Mouse (Mus musculus) olfactory bulb, adult 2 months (tissue): ENCODE measurements at regions not wholly inside any gene's neighbourhood (a gene's known extent, or its start where the extent isn't known, plus 50 kb on each side); places are given as distances from the start of the nearest gene placed in this dataset.

Source experiments
- H3K27ac ChIP-seq: fragments of 200-500 bp; 2 replicates; pipeline ENCODE4 v1.5.1; 2012; ENCODE audit warnings: low read depth, low read length; ENCODE audit not compliant: insufficient read depth
- H3K4me1 ChIP-seq: fragments of 200-500 bp; 2 replicates; pipeline ENCODE4 v1.6.1; 2012; ENCODE audit warnings: low read length; ENCODE audit not compliant: control insufficient read depth, insufficient read depth
- H3K4me3 ChIP-seq: fragments of 200-500 bp; 2 replicates; pipeline ENCODE4 v1.5.1; 2012; ENCODE audit warnings: mild to moderate bottlenecking, low read depth, low read length, moderate library complexity; ENCODE audit not compliant: insufficient read depth
- CTCF ChIP-seq: fragments of 200-500 bp; IDR thresholded peaks from 2 replicates; pipeline ENCODE4 v1.5.1; 2012; ENCODE audit warnings: low read depth, mild to moderate bottlenecking, low read length, moderate library complexity; ENCODE audit not compliant: insufficient read depth
- POLR2A ChIP-seq: fragments of 200-500 bp; IDR thresholded peaks from 2 replicates; pipeline ENCODE4 v1.6.1; 2012; ENCODE audit warnings: mild to moderate bottlenecking, low read depth, low read length, moderate library complexity; ENCODE audit not compliant: insufficient read depth
- WGBS: fragments of 180-500 bp; shearing (Covaris S2); methylation state at CpG from one replicate; pipeline ENCODE4 v1.1.7; 2018; 5-methylcytosine and 5-hydroxymethylcytosine counted together

- Histone ChIP-seq H3K4me3 (no peak overlapping the region), H3K4me1 (peaks cover 2% of the 10 kb centered on the region; the same call in 1 of the 2 replicates)
- WGBS, result 82% methylated on average over 5 of the region's 5 CpGs
Measured at GRCm38 (mm10) chr14:72864130-72864529, 154.3 kb upstream of the Fndc3a start.

GRCm38 (mm10) chr14:72862806-72863526 is 153.2 kb upstream of the Fndc3a start:
- no peaks in the 10 kb centered on the region for H3K4me1 ChIP-seq
- TF ChIP-seq CTCF (no peak), POLR2A (no peak)
- H3K27ac ChIP-seq, result no peak overlapping the region
- 76% methylated on average over 7 of the region's 7 CpGs for WGBS
- H3K4me3 ChIP-seq, result no peak overlapping the region

More at GRCm38 (mm10) chr14:72864130-72864529, 154.3 kb upstream of the Fndc3a start:
- H3K27ac ChIP-seq, result no peak overlapping the region
- TF ChIP-seq POLR2A (no peak), CTCF (no peak)

- WGBS, result 86% methylated on average over 1 of the region's 1 CpGs
- TF ChIP-seq POLR2A (no peak), CTCF (no peak)
- H3K4me1 ChIP-seq, result no peaks in the 10 kb centered on the region
- no peak overlapping the region for H3K4me3 ChIP-seq
- no peak overlapping the region for H3K27ac ChIP-seq
Measured at GRCm38 (mm10) chr14:72854226-72854625, 144.4 kb upstream of the Fndc3a start.

- Histone ChIP-seq H3K4me3 (no peak overlapping the region), H3K4me1 (no peaks in the 10 kb centered on the region), H3K27ac (no peak overlapping the region)
- 89% methylated on average over 3 of the region's 3 CpGs for WGBS
- no peak for TF ChIP-seq CTCF
- TF ChIP-seq POLR2A, result no peak
Measured at GRCm38 (mm10) chr14:72853104-72853503, 143.3 kb upstream of the Fndc3a start.

GRCm38 (mm10) chr14:72850884-72851283 is 141.1 kb upstream of the Fndc3a start:
- Histone ChIP-seq H3K27ac (no peak overlapping the region), H3K4me1 (no peaks in the 10 kb centered on the region), H3K4me3 (no peak overlapping the region)
- 90% methylated on average over 3 of the region's 3 CpGs for WGBS
- TF ChIP-seq POLR2A, result no peak
- no peak for TF ChIP-seq CTCF

GRCm38 (mm10) chr14:72848271-72848955 is 138.6 kb upstream of the Fndc3a start:
- Histone ChIP-seq H3K4me3 (no peak overlapping the region), H3K4me1 (no peaks in the 10 kb centered on the region), H3K27ac (no peak overlapping the region)
- no peak for TF ChIP-seq CTCF
- no peak for TF ChIP-seq POLR2A
- WGBS, result 94% methylated on average over 4 of the region's 4 CpGs

- 84% methylated on average over 7 of the region's 7 CpGs for WGBS
- Histone ChIP-seq H3K4me3 (no peak overlapping the region), H3K4me1 (no peaks in the 10 kb centered on the region), H3K27ac (no peak overlapping the region)
- TF ChIP-seq POLR2A (no peak), CTCF (no peak)
Measured at GRCm38 (mm10) chr14:72847466-72847865, 137.7 kb upstream of the Fndc3a start.

- Histone ChIP-seq H3K27ac (no peak overlapping the region), H3K4me1 (no peaks in the 10 kb centered on the region), H3K4me3 (no peak overlapping the region)
- TF ChIP-seq CTCF, result no peak
- no peak for TF ChIP-seq POLR2A
- 61% methylated on average over 5 of the region's 5 CpGs for WGBS
Measured at GRCm38 (mm10) chr14:72845621-72846440, 136.0 kb upstream of the Fndc3a start.

- WGBS, result 58% methylated on average over 5 of the region's 5 CpGs
- H3K27ac ChIP-seq, result no peak overlapping the region
- H3K4me3 ChIP-seq, result no peak overlapping the region
- TF ChIP-seq POLR2A (no peak), CTCF (no peak)
- H3K4me1 ChIP-seq, result no peaks in the 10 kb centered on the region
Measured at GRCm38 (mm10) chr14:72844753-72845369, 135.1 kb upstream of the Fndc3a start.
